Mouse (Mus musculus) liver, embryonic 12.5 days (tissue): ENCODE measurements around the gene Gcg. TPM values are rescaled to one million over a fixed set of nuclear protein-coding genes. Genes with fewer than 3 reads are reported as not detected.

ENCODE experiments used
- ATAC-seq: fragments of 200-750 bp; cut with Nextera tagmentation; 2 replicates; pipeline ENCODE4 v1.8.0; 2017; ENCODE audit warnings: moderate number of reproducible peaks, mild to moderate bottlenecking, moderate library complexity
- H3K27ac ChIP-seq: fragments of 300-500 bp; sonication (generic); 2 replicates; pipeline ENCODE4 v1.5.1; 2016; ENCODE audit warnings: mild to moderate bottlenecking
- H3K27me3 ChIP-seq: fragments of 300-500 bp; sonication (generic); replicated peaks from 2 replicates; pipeline ENCODE4 v1.6.1; 2016; ENCODE audit warnings: mild to moderate bottlenecking, moderate library complexity
- H3K36me3 ChIP-seq: fragments of 300-500 bp; sonication (generic); 2 replicates; pipeline ENCODE4 v1.6.1; 2016; ENCODE audit warnings: mild to moderate bottlenecking, moderate library complexity
- H3K4me1 ChIP-seq: fragments of 300-500 bp; sonication (generic); 2 replicates; pipeline ENCODE4 v1.6.1; 2016
- H3K4me2 ChIP-seq: fragments of 300-500 bp; sonication (generic); 2 replicates; pipeline ENCODE4 v1.6.1; 2016; ENCODE audit warnings: mild to moderate bottlenecking, moderate library complexity
- H3K4me3 ChIP-seq: fragments of 300-500 bp; sonication (generic); 2 replicates; pipeline ENCODE4 v1.5.1; 2016; ENCODE audit warnings: mild to moderate bottlenecking, moderate library complexity
- H3K9ac ChIP-seq: fragments of 300-500 bp; sonication (generic); 2 replicates; pipeline ENCODE4 v1.6.1; 2016; ENCODE audit warnings: mild to moderate bottlenecking, moderate library complexity
- H3K9me3 ChIP-seq: fragments of 300-500 bp; sonication (generic); replicated peaks from 2 replicates; pipeline ENCODE4 v1.6.1; 2016; ENCODE audit warnings: mild to moderate bottlenecking, moderate library complexity
- WGBS: fragments of 180-500 bp; shearing (Covaris S2); methylation state at CpG from one replicate; pipeline ENCODE4 v1.1.7; 2016; ENCODE audit not compliant: insufficient replicate concordance; 5-methylcytosine and 5-hydroxymethylcytosine counted together
- polyA plus RNA-seq: library from polyadenylated mRNA; unstranded; fragments of >200 nt; fragmentation: Nextera tagmentation; extraction: Ambion mirVana; gene quantifications from 2 replicates; pipeline ENCODE4 v1.2.1, GENCODE M21; 2016

The Gcg gene
- polyA plus RNA-seq, 1 experiment from 2014 or later: 0.55 TPM

- ATAC-seq: no peak
- Histone ChIP-seq H3K9me3 (no peaks in the 10 kb centered on the region), H3K27ac (no peak overlapping the region), H3K36me3 (no peaks in the 10 kb centered on the region), H3K9ac (no peak overlapping the region), H3K4me2 (no peak overlapping the region), H3K4me1 (no peaks in the 10 kb centered on the region), H3K27me3 (no peaks in the 10 kb centered on the region), H3K4me3 (no peak overlapping the region)
- WGBS: 70% methylated on average over 5 of the region's 5 CpGs
Observed at GRCm38 (mm10) chr2:62497333-62498002, 14.0 kb upstream of the Gcg start.

DNA sequence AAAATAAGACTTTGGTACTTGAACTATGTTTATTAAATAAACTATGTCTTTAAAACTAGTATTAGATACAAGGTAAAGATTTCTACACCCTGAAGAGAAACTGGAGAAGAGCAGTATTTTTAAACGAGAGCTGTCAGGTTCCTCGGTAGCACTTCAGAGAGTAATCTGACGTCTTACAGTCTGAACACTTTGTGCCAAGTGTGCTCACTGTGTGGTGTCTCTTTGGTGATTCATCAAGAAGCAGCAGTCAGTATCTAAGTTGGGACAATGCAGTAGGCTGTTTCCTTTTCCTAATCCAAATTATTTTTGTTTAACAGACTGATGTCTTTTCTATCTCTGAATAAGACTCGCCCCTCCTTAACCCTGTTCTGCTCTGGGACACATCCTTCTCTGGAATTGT is 12.0 kb upstream of the Gcg start:
- 64% methylated on average over 4 of the region's 4 CpGs for WGBS
- Histone ChIP-seq H3K9ac (no peak overlapping the region), H3K36me3 (no peaks in the 10 kb centered on the region)

GRCm38 (mm10) chr2:62489832-62490231 is 6.4 kb upstream of the Gcg start:
- no peak overlapping the region for H3K9ac ChIP-seq
- no peaks in the 10 kb centered on the region for H3K4me1 ChIP-seq
- H3K9me3 ChIP-seq: no peaks in the 10 kb centered on the region
- no peak overlapping the region for H3K27ac ChIP-seq
- H3K36me3 ChIP-seq: no peaks in the 10 kb centered on the region
- no peaks in the 10 kb centered on the region for H3K27me3 ChIP-seq
- 72% methylated on average over 6 of the region's 6 CpGs for WGBS
- no peak overlapping the region for H3K4me3 ChIP-seq
- no peak overlapping the region for H3K4me2 ChIP-seq
- no peak for ATAC-seq

More for the DNA sequence above, 12.0 kb upstream of the Gcg start:
- no peaks in the 10 kb centered on the region for H3K27me3 ChIP-seq
- H3K4me2 ChIP-seq: no peak overlapping the region
- H3K27ac ChIP-seq: no peak overlapping the region
- no peak for ATAC-seq
- no peaks in the 10 kb centered on the region for H3K9me3 ChIP-seq
- no peak overlapping the region for H3K4me3 ChIP-seq
- no peaks in the 10 kb centered on the region for H3K4me1 ChIP-seq

DNA sequence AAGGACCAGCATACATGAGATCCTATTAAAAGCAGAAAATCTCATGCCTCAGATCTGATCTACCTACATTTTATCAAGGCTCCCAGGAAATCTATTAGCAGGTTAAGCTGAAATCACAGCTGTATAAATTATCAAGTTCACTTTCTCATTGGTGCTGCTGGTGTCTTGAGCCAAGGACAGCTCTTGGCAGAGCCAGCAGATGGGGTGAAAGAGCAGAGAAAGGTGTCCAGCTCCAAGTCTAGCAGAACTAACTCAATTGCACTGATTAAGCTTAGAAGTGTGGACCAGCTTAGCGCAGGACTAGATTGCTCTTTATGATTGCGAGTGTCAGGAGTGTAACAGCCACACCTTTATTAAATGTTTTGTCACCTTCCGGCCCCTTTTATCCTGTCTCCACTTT is 1.5 kb upstream of the Gcg start:
- Histone ChIP-seq H3K36me3 (no peaks in the 10 kb centered on the region), H3K4me1 (no peaks in the 10 kb centered on the region), H3K27me3 (no peaks in the 10 kb centered on the region), H3K9ac (no peak overlapping the region), H3K9me3 (no peaks in the 10 kb centered on the region), H3K27ac (no peak overlapping the region), H3K4me3 (no peak overlapping the region), H3K4me2 (no peak overlapping the region)
- WGBS: 84% methylated on average over 3 of the region's 3 CpGs
- ATAC-seq: no peak

DNA sequence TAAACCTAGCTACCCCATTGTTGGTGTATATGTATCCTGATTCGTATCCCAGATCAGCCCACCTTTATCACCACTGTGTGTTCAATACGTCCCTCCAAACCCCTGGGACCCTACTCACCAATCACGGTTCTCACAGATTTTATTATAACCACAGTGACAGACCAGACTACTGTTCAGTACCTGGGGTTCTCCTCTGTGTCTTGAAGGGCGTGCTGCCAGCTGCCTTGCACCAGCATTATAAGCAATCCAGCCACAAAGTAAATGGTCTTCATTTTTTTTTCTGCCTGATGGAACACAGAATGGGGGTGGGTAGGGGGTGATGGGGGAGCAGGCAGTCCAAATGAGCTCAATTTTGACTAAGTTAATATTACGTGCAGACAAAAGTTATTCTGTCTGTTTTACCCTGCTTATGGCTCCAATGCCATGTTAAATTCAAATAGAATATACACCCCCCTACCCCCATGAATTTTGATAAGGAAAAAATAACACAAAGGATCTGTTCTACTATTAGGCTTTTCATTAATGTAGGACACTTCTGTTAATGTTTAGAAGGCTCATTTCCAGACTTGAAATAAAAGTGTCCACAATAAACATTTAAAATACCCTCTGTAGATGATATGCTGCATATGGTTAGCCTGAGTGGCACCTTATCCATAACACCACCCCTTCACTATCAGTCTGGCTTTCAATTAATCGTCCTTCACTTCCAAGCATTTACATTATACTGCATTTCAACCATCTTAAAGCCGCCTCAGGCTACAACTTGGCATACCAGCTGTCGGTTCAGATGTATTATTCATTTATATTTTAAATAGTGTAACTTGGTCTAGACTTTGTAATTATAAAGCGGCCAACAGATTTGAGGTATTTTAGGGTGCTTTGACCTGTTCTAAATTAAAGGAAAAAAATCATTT is 2.9 kb downstream of the Gcg start:
- 61% methylated on average over 9 of the region's 9 CpGs for WGBS
- Histone ChIP-seq H3K4me2 (no peak overlapping the region), H3K4me3 (no peak overlapping the region), H3K9ac (no peak overlapping the region), H3K27me3 (no peaks in the 10 kb centered on the region), H3K27ac (no peak overlapping the region), H3K4me1 (no peaks in the 10 kb centered on the region), H3K36me3 (no peaks in the 10 kb centered on the region), H3K9me3 (no peaks in the 10 kb centered on the region)
- ATAC-seq: no peak

- Histone ChIP-seq H3K4me1 (no peaks in the 10 kb centered on the region), H3K4me2 (no peak overlapping the region), H3K27ac (no peak overlapping the region), H3K9me3 (no peaks in the 10 kb centered on the region), H3K36me3 (no peaks in the 10 kb centered on the region), H3K9ac (no peak overlapping the region), H3K27me3 (no peaks in the 10 kb centered on the region), H3K4me3 (no peak overlapping the region)
- WGBS: 81% methylated on average over 9 of the region's 9 CpGs
- ATAC-seq: no peak
Observed at GRCm38 (mm10) chr2:62469551-62469950, 13.9 kb downstream of the Gcg start.

DNA sequence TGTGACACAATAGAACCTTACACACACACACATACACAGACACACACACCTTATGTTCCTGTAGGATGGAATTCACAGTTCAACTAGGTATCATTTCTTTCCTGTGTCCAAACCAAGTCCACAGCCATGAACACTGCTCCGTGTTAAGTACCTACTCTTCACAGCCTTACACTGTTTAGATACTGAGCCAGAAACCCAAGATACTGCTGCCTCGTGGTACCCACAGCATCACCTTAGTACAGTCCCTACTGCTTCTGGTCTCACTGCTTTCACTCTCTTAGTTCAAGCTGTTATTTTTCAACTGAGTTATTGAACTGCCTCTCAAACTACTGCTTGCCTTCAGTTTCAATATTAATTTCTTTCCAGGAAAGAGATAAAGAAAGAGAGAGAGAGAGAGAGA is 20.2 kb downstream of the Gcg start:
- no peaks in the 10 kb centered on the region for H3K9me3 ChIP-seq
- H3K4me1 ChIP-seq: no peaks in the 10 kb centered on the region
- ATAC-seq: no peak
- H3K4me3 ChIP-seq: no peak overlapping the region
- no peak overlapping the region for H3K4me2 ChIP-seq
- H3K27ac ChIP-seq: no peak overlapping the region
- H3K9ac ChIP-seq: no peak overlapping the region
- H3K27me3 ChIP-seq: no peaks in the 10 kb centered on the region
- WGBS: 67% methylated on average over 2 of the region's 2 CpGs
- H3K36me3 ChIP-seq: no peaks in the 10 kb centered on the region

- Histone ChIP-seq H3K9me3 (no peaks in the 10 kb centered on the region), H3K27me3 (no peaks in the 10 kb centered on the region), H3K27ac (no peak overlapping the region), H3K36me3 (no peaks in the 10 kb centered on the region), H3K4me1 (no peaks in the 10 kb centered on the region), H3K4me3 (no peak overlapping the region), H3K9ac (no peak overlapping the region), H3K4me2 (no peak overlapping the region)
- no peak for ATAC-seq
- 63% methylated on average over 2 of the region's 2 CpGs for WGBS
Observed at GRCm38 (mm10) chr2:62462174-62462573, 21.3 kb downstream of the Gcg start.

GRCm38 (mm10) chr2:62460815-62461450 is 22.5 kb downstream of the Gcg start:
- H3K9ac ChIP-seq: no peak overlapping the region
- no peak for ATAC-seq
- H3K9me3 ChIP-seq: no peaks in the 10 kb centered on the region
- H3K4me2 ChIP-seq: no peak overlapping the region
- H3K4me3 ChIP-seq: no peak overlapping the region
- H3K36me3 ChIP-seq: no peaks in the 10 kb centered on the region
- no peaks in the 10 kb centered on the region for H3K4me1 ChIP-seq
- no peaks in the 10 kb centered on the region for H3K27me3 ChIP-seq
- no peak overlapping the region for H3K27ac ChIP-seq
- 48% methylated on average over 12 of the region's 12 CpGs for WGBS

DNA sequence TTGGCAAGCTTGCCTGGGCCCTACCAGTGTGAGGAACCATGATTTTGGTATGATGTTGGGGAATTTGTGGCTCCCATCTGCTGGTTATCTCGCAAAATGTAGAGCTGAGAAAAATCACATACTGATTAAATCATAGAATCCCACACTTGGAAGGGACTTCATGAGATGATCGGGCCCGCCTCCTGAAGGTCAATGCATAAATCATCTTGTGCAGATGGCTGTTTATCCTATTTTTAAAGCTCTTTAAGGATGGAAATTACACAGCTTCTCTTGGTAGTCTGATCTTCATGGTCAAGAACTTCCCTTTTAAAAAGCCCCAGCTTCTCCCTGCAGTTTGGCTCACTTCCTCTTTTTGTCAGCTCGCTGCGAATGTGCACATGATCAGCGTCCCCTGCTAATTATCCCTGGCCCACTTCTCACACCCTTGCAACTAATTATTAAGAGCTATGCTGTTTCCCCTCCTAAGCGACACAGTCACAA is 23.2 kb downstream of the Gcg start:
- H3K4me1 ChIP-seq: no peaks in the 10 kb centered on the region
- no peak overlapping the region for H3K9ac ChIP-seq
- H3K4me3 ChIP-seq: no peak overlapping the region
- no peak for ATAC-seq
- no peak overlapping the region for H3K4me2 ChIP-seq
- no peaks in the 10 kb centered on the region for H3K27me3 ChIP-seq
- H3K9me3 ChIP-seq: no peaks in the 10 kb centered on the region
- no peaks in the 10 kb centered on the region for H3K36me3 ChIP-seq
- 24% methylated on average over 7 of the region's 7 CpGs for WGBS
- no peak overlapping the region for H3K27ac ChIP-seq

- Histone ChIP-seq H3K27me3 (no peaks in the 10 kb centered on the region), H3K9me3 (no peaks in the 10 kb centered on the region), H3K36me3 (no peaks in the 10 kb centered on the region), H3K4me2 (no peak overlapping the region), H3K9ac (no peak overlapping the region), H3K27ac (no peak overlapping the region), H3K4me1 (no peaks in the 10 kb centered on the region), H3K4me3 (no peak overlapping the region)
- no peak for ATAC-seq
- 52% methylated on average over 18 of the region's 18 CpGs for WGBS
Observed at GRCm38 (mm10) chr2:62459241-62460174, 23.9 kb downstream of the Gcg start.
